Mouse (Mus musculus): ENCODE results near the gene Dapk3.
"Not testable (repeated sequence)": the region's sequence is repeated elsewhere in the genome, so short reads cannot be mapped to it uniquely, and the experiment has no call there.

DNA sequence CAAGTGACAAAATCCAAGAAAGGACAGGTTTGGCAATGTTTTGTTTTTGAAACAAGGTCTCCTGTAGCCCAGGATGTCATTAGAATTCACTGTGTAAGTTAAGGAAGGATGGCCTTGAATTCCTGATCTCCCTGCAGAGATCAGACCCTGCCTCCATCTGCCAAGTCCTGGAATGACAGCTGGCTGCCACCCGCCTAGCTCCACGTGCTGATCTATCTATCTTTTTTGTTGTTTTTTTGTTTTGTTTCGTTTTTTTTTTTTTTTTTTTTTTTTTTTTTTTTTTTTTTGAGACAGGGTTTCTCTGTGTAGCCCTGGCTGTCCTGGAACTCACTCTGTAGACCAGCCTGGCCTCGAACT lies 7.5 kb upstream of the Dapk3 start:
- not testable (repeated sequence) for TF ChIP-seq CTCF (IDR thresholded peaks at IDR 0.05; ENCODE audit: control insufficient read depth, insufficient read depth, insufficient replicate concordance, low read depth, low read length); POLR2A (IDR thresholded peaks at IDR 0.05; ENCODE audit: control insufficient read depth, low read depth, low read length)
